Mouse (Mus musculus): Measurements from ENCODE around the gene Cfap73.

Cfap73 gene

GRCm38 (mm10) chr5:120634131-120634530 is at the start of gene Cfap73:
TSS of gene Cfap73 (minus strand) at chr5:120634235.
- no peak for DNase-seq

GRCm38 (mm10) chr5:120682982-120683771 is 49.1 kb upstream of the Cfap73 start:
- peak; percentile 18 for DNase-seq

GRCm38 (mm10) chr5:120680918-120681317 is 46.9 kb upstream of the Cfap73 start:
- no peak for DNase-seq

GRCm38 (mm10) chr5:120679676-120680555 is 45.9 kb upstream of the Cfap73 start:
- peak; percentile 57 for DNase-seq

GRCm38 (mm10) chr5:120677516-120677915 is 43.5 kb upstream of the Cfap73 start:
- DNase-seq: peak; percentile 32

- DNase-seq: peak; percentile 64
These were observed 40.5 kb upstream of the Cfap73 start for GRCm38 (mm10) chr5:120674229-120675145.

GRCm38 (mm10) chr5:120673626-120674025 is 39.6 kb upstream of the Cfap73 start:
- peak; percentile 84 for DNase-seq

GRCm38 (mm10) chr5:120671865-120672264 is 37.8 kb upstream of the Cfap73 start:
- no peak for DNase-seq

GRCm38 (mm10) chr5:120670132-120670531 is 36.1 kb upstream of the Cfap73 start:
- DNase-seq: no peak

GRCm38 (mm10) chr5:120668761-120669160 is 34.7 kb upstream of the Cfap73 start:
- DNase-seq: no peak

GRCm38 (mm10) chr5:120664888-120665287 is 30.9 kb upstream of the Cfap73 start:
- DNase-seq: no peak

- no peak for DNase-seq
These were observed 26.8 kb upstream of the Cfap73 start for GRCm38 (mm10) chr5:120660816-120661215.

GRCm38 (mm10) chr5:120656281-120656751 is 22.3 kb upstream of the Cfap73 start:
- DNase-seq: no peak

- no peak for DNase-seq
These were observed 19.8 kb upstream of the Cfap73 start for GRCm38 (mm10) chr5:120653873-120654272.

GRCm38 (mm10) chr5:120652915-120653701 is 19.1 kb upstream of the Cfap73 start:
- no peak for DNase-seq

GRCm38 (mm10) chr5:120651230-120651629 is 17.2 kb upstream of the Cfap73 start:
- no peak for DNase-seq

GRCm38 (mm10) chr5:120649938-120650337 is 15.9 kb upstream of the Cfap73 start:
- no peak for DNase-seq

- DNase-seq: peak; percentile 61
These were observed 15.4 kb upstream of the Cfap73 start for GRCm38 (mm10) chr5:120649374-120649933.

GRCm38 (mm10) chr5:120648569-120649373 is 14.7 kb upstream of the Cfap73 start, which contains the start of gene Rasal1:
TSS of gene Rasal1 (plus strand) at chr5:120648812.
- DNase-seq: peak; percentile 95

- DNase-seq: peak; percentile 55
These were observed 13.9 kb upstream of the Cfap73 start for GRCm38 (mm10) chr5:120647814-120648491.
